Mouse (Mus musculus) stomach, embryonic 16.5 days (tissue): ENCODE measurements around the gene Casz1. TPM values are rescaled to one million over a fixed set of nuclear protein-coding genes. Genes with fewer than 3 reads are reported as not detected.
A peak's percentile ranks its signal among the peaks of the same experiment; 100 is the strongest.

Source experiments
- ATAC-seq: fragments of 200-750 bp; cut with Nextera tagmentation; 2 replicates; pipeline ENCODE4 v1.8.0; 2017; ENCODE audit warnings: moderate number of reproducible peaks, moderate TSS enrichment; ENCODE audit not compliant: insufficient read depth, low FRiP score
- H3K27ac ChIP-seq: fragments of 300-500 bp; sonication (generic); 2 replicates; pipeline ENCODE4 v1.5.1; 2014; ENCODE audit warnings: low read length
- H3K27me3 ChIP-seq: fragments of 300-500 bp; sonication (generic); 2 replicates; pipeline ENCODE4 v1.6.1; 2014; ENCODE audit warnings: low read length, control low read depth, mixed read lengths; ENCODE audit not compliant: control insufficient read depth, insufficient read depth
- H3K36me3 ChIP-seq: fragments of 300-500 bp; sonication (generic); 2 replicates; pipeline ENCODE4 v1.6.1; 2014; ENCODE audit warnings: low read length; ENCODE audit not compliant: control insufficient read depth, insufficient read depth
- H3K4me1 ChIP-seq: fragments of 300-500 bp; sonication (generic); 2 replicates; pipeline ENCODE4 v1.6.1; 2014; ENCODE audit warnings: low read length, control low read depth, mixed read lengths; ENCODE audit not compliant: control insufficient read depth, insufficient read depth
- H3K4me2 ChIP-seq: fragments of 300-500 bp; sonication (generic); 2 replicates; pipeline ENCODE4 v1.6.1; 2014; ENCODE audit warnings: low read depth, low read length, mixed read lengths
- H3K4me3 ChIP-seq: fragments of 300-500 bp; sonication (generic); replicated peaks from 2 replicates; pipeline ENCODE4 v1.5.1; 2014; ENCODE audit warnings: mild to moderate bottlenecking, low read length
- H3K9ac ChIP-seq: fragments of 300-500 bp; sonication (generic); 2 replicates; pipeline ENCODE4 v1.6.1; 2014; ENCODE audit warnings: low read length
- H3K9me3 ChIP-seq: fragments of 300-500 bp; sonication (generic); replicated peaks from 2 replicates; pipeline ENCODE4 v1.6.1; 2016; ENCODE audit warnings: low read length, control low read depth; ENCODE audit not compliant: control insufficient read depth
- WGBS: fragments of 180-500 bp; shearing (Covaris S2); extraction: QIAGEN DNeasy Blood & Tissue Kit; methylation state at CpG from one replicate; pipeline ENCODE4 v1.1.7; 2014; 5-methylcytosine and 5-hydroxymethylcytosine counted together
- polyA plus RNA-seq: library from polyadenylated mRNA; unstranded; fragments of >200 nt; fragmentation: Nextera tagmentation; extraction: Ambion mirVana; gene quantifications from 2 replicates; pipeline ENCODE4 v1.2.1, GENCODE M21; 2015

Casz1 gene
- polyA plus RNA-seq, 1 experiment from 2014 or later: 9.9 TPM

- no peaks in the 10 kb centered on the region for H3K36me3 ChIP-seq
- no peak overlapping the region for H3K27ac ChIP-seq
- H3K4me3 ChIP-seq: no peak overlapping the region
- 44% methylated on average over 2 of the region's 2 CpGs for WGBS
- H3K9me3 ChIP-seq: no peaks in the 10 kb centered on the region
- H3K4me2 ChIP-seq: no peak overlapping the region
- H3K4me1 ChIP-seq: peaks cover 6% of the 10 kb centered on the region
- no peak overlapping the region for H3K9ac ChIP-seq
- no peaks in the 10 kb centered on the region for H3K27me3 ChIP-seq
- ATAC-seq: no peak
These were observed 185.8 kb downstream of the Casz1 start for GRCm38 (mm10) chr4:148990038-148990437.

GRCm38 (mm10) chr4:148993948-148994347, 189.7 kb downstream of the Casz1 start:
- no peak for ATAC-seq
- no peak overlapping the region for H3K9ac ChIP-seq
- H3K36me3 ChIP-seq: no peaks in the 10 kb centered on the region
- H3K4me1 ChIP-seq: no peaks in the 10 kb centered on the region
- H3K4me2 ChIP-seq: no peak overlapping the region
- H3K4me3 ChIP-seq: no peak overlapping the region
- no peaks in the 10 kb centered on the region for H3K27me3 ChIP-seq
- WGBS: 67% methylated on average over 5 of the region's 5 CpGs
- no peak overlapping the region for H3K27ac ChIP-seq
- no peaks in the 10 kb centered on the region for H3K9me3 ChIP-seq

DNA sequence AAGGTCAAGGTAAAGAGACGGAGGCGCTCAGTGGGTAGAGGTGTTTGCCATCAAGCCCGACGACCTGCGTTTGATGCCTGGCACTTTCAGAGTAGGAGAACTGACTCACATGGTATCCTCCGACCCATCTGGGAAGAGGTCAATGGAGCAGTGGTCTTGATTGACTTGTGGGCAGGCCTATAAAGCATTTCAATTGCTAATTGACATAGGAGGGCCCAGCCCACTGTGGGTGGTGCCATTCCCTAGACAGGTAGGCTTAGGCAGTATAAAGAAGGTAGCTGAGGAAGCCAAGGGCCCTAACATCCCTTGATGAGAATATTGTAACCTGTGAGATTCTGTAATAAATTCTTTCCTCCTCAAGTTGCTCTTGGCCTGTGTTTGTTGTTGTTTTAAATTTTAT, 196.5 kb downstream of the Casz1 start:
- Histone ChIP-seq H3K4me2 (no peak overlapping the region), H3K9ac (no peak overlapping the region), H3K36me3 (no peaks in the 10 kb centered on the region), H3K27ac (no peak overlapping the region), H3K4me3 (no peak overlapping the region), H3K9me3 (no peaks in the 10 kb centered on the region), H3K4me1 (no peaks in the 10 kb centered on the region), H3K27me3 (no peaks in the 10 kb centered on the region)
- no peak for ATAC-seq
- WGBS: 91% methylated on average over 6 of the region's 6 CpGs

DNA sequence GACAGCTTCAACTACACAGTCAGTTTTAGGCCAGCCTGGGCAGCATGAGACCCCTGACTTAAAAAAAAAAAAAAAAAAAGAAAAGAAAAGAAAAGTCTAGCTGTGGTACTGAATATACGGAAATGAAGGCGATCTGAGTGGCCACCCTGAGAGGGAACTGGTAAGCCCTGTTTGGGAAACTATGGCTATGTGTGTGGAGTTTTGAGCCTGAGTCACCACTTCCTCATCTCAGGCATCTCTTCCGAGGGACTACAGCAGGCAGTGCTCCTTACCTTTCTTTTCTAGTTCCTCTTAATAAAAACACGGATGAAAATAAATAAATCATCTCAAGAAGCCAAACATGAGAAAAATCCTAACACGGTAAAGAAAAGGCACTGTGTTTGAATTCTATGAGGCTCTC, 197.3 kb downstream of the Casz1 start:
- ATAC-seq: no peak
- H3K27me3 ChIP-seq: no peaks in the 10 kb centered on the region
- no peak overlapping the region for H3K4me3 ChIP-seq
- no peaks in the 10 kb centered on the region for H3K4me1 ChIP-seq
- H3K4me2 ChIP-seq: no peak overlapping the region
- H3K27ac ChIP-seq: no peak overlapping the region
- no peaks in the 10 kb centered on the region for H3K9me3 ChIP-seq
- H3K9ac ChIP-seq: no peak overlapping the region
- WGBS: 70% methylated on average over 5 of the region's 5 CpGs
- no peaks in the 10 kb centered on the region for H3K36me3 ChIP-seq

DNA sequence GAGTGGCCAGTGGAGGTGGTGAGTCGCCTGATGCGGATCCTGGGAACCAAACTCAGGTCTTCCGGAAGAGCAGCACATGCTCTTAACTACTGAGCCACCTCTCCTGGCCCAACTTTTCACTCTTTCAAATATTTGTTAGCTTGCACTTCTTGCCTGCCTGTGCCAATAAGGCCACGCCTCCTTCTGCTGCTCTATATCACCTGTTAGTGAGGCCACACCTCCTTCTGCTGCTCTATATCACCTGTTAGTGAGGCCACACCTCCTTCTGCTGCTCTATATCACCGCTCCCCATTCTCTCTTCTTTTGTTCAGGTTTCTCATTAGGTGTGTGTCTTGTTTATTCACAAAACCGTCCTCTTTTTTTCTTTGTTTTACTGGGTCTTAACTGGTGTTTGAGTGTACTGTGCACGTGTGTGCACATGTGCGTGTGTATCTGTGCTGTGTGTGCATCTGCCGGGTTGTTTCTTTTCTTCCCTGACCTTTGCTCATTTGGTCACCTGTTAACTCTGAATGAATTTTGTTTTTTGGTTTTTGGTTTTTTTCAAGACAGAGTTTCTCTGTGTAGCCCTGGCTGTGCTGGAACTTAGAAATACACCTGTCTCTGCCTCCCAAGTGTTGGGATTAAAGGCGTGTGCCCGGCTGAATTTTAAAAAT, 198.3 kb downstream of the Casz1 start:
- no peaks in the 10 kb centered on the region for H3K36me3 ChIP-seq
- no peaks in the 10 kb centered on the region for H3K4me1 ChIP-seq
- H3K4me3 ChIP-seq: no peak overlapping the region
- H3K9ac ChIP-seq: no peak overlapping the region
- H3K9me3 ChIP-seq: no peaks in the 10 kb centered on the region
- ATAC-seq: peak; percentile 89
- peak overlapping the region; percentile 58; the same call in 1 of the 2 replicates for H3K27ac ChIP-seq
- WGBS: 75% methylated on average over 11 of the region's 11 CpGs
- no peak overlapping the region for H3K4me2 ChIP-seq
- H3K27me3 ChIP-seq: no peaks in the 10 kb centered on the region

Other genes starting within 250 kb of the Casz1 start
- gene Exosc10, start 246.0 kb upstream of the Casz1 start, polyA plus RNA-seq: 76.3 and 77.1 TPM in 2 replicates
- 165 and 166 TPM in 2 replicates for gene Srm, start 212.9 kb upstream of the Casz1 start, polyA plus RNA-seq
- gene Masp2, start 201.9 kb upstream of the Casz1 start, polyA plus RNA-seq: 1.4 and 1.8 TPM in 2 replicates
- gene Tardbp, start 177.4 kb upstream of the Casz1 start, polyA plus RNA-seq: 284 and 286 TPM in 2 replicates
- gene Gm572, start 161.1 kb upstream of the Casz1 start, polyA plus RNA-seq: 0.09 TPM in 1 of 2 replicates, not detected in the other